Mouse (Mus musculus) forebrain, postnatal 0 days (tissue): Measurements from ENCODE around the gene Creb1. TPM values are rescaled to one million over a fixed set of nuclear protein-coding genes. Genes with fewer than 3 reads are reported as not detected.

Experiments
- ATAC-seq: fragments of 200-750 bp; cut with Nextera tagmentation; 2 replicates; pipeline ENCODE4 v1.8.0; 2017; ENCODE audit warnings: mild to moderate bottlenecking, moderate library complexity
- DNase-seq: peaks from one replicate; pipeline ENCODE4 v3.0.0-alpha.2; 2015
- H3K27ac ChIP-seq: fragments of 300-500 bp; sonication (generic); 2 replicates; pipeline ENCODE4 v1.5.1; 2014; ENCODE audit warnings: low read depth, mild to moderate bottlenecking, antibody characterized with exemption, low read length, moderate library complexity, mixed read lengths
- H3K27me3 ChIP-seq: fragments of 300-500 bp; sonication (generic); 2 replicates; pipeline ENCODE4 v1.6.1; 2014; ENCODE audit warnings: mild to moderate bottlenecking, low read length, mixed read lengths; ENCODE audit not compliant: insufficient read depth
- H3K36me3 ChIP-seq: fragments of 300-500 bp; sonication (generic); 2 replicates; pipeline ENCODE4 v1.6.1; 2014; ENCODE audit warnings: mild to moderate bottlenecking, moderate library complexity; ENCODE audit not compliant: insufficient read depth
- H3K4me1 ChIP-seq: fragments of 300-500 bp; sonication (generic); 2 replicates; pipeline ENCODE4 v1.6.1; 2014; ENCODE audit warnings: antibody characterized with exemption; ENCODE audit not compliant: insufficient read depth
- H3K4me2 ChIP-seq: fragments of 300-500 bp; sonication (generic); 2 replicates; pipeline ENCODE4 v1.6.1; 2014; ENCODE audit warnings: low read depth, mild to moderate bottlenecking, moderate library complexity
- H3K4me3 ChIP-seq: fragments of 300-500 bp; sonication (generic); 2 replicates; pipeline ENCODE4 v1.5.1; 2014; ENCODE audit warnings: low read depth, low read length, mixed read lengths
- H3K9ac ChIP-seq: fragments of 300-500 bp; sonication (generic); 2 replicates; pipeline ENCODE4 v1.6.1; 2014; ENCODE audit warnings: mild to moderate bottlenecking
- H3K9me3 ChIP-seq: fragments of 300-500 bp; sonication (generic); 2 replicates; pipeline ENCODE4 v1.6.1; 2016; ENCODE audit warnings: low read length
- CTCF ChIP-seq: sonication (generic); IDR thresholded peaks from 2 replicates; pipeline ENCODE4 v1.5.1; 2016; ENCODE audit warnings: antibody characterized with exemption, control low read depth, low read depth
- WGBS: fragments of 180-500 bp; shearing (Covaris S2); extraction: QIAGEN DNeasy Blood & Tissue Kit; methylation state at CpG from one replicate; pipeline ENCODE4 v1.1.7; 2014; 5-methylcytosine and 5-hydroxymethylcytosine counted together
- polyA plus RNA-seq: library from polyadenylated mRNA; unstranded; fragments of >200 nt; fragmentation: Nextera tagmentation; extraction: Ambion mirVana; gene quantifications from 2 replicates; pipeline ENCODE4 v1.2.1, GENCODE M21; 2015
- total RNA-seq: library from RNA; depleted of rRNA; stranded (reverse); fragments of >200 nt; gene quantifications from 2 replicates; pipeline ENCODE4 v1.2.3, GENCODE M21; 2014; rRNA removed

Creb1 gene
- 43.7 and 75.3 TPM in 2 replicates for total RNA-seq
- 11.7 and 14.8 TPM in 2 replicates for polyA plus RNA-seq

- peak within 1 kb of the TSS; percentile 89 for H3K4me3 ChIP-seq
- 2% methylated on average over 90 of the region's 119 CpGs for WGBS
- TF ChIP-seq CTCF, result peak; percentile 43
Observed at GRCm38 (mm10) chr1:64532589-64533470, at the start of gene Creb1. Gene Creb1, plus strand, starts transcription at chr1:64532645.

GRCm38 (mm10) chr1:64488521-64489029, 43.9 kb upstream of the Creb1 start:
- Histone ChIP-seq H3K4me1 (no peaks in the 10 kb centered on the region), H3K36me3 (no peaks in the 10 kb centered on the region), H3K4me2 (no peak overlapping the region), H3K27me3 (no peaks in the 10 kb centered on the region), H3K9ac (no peak overlapping the region), H3K27ac (no peak overlapping the region), H3K9me3 (no peaks in the 10 kb centered on the region), H3K4me3 (no peak overlapping the region)
- WGBS, result 22% methylated on average over 4 of the region's 4 CpGs
- TF ChIP-seq CTCF, result no peak
- DNase-seq (no peak), ATAC-seq (no peak)

More at GRCm38 (mm10) chr1:64532589-64533470, at the start of gene Creb1:
- Histone ChIP-seq H3K4me2 (peak within 1 kb of the TSS; percentile 93), H3K9ac (peak within 1 kb of the TSS; percentile 96), H3K9me3 (no peaks in the 10 kb centered on the region), H3K27me3 (no peaks in the 10 kb centered on the region), H3K4me1 (peaks cover 32% of the 10 kb centered on the region), H3K36me3 (no peaks in the 10 kb centered on the region), H3K27ac (peak within 1 kb of the TSS; percentile 100)
- ATAC-seq, result peak; percentile 98
- DNase-seq, result peak; percentile 99

- no peaks in the 10 kb centered on the region for H3K27me3 ChIP-seq
Observed at GRCm38 (mm10) chr1:64496803-64497202, 35.6 kb upstream of the Creb1 start.

GRCm38 (mm10) chr1:64501382-64502140, 30.9 kb upstream of the Creb1 start:
- Histone ChIP-seq H3K9ac (no peak overlapping the region), H3K36me3 (no peaks in the 10 kb centered on the region), H3K27me3 (no peaks in the 10 kb centered on the region), H3K4me3 (no peak overlapping the region), H3K4me1 (no peaks in the 10 kb centered on the region), H3K27ac (no peak overlapping the region), H3K4me2 (no peak overlapping the region), H3K9me3 (no peaks in the 10 kb centered on the region)
- DNase-seq (no peak), ATAC-seq (no peak)
- TF ChIP-seq CTCF, result no peak

More at GRCm38 (mm10) chr1:64496803-64497202, 35.6 kb upstream of the Creb1 start:
- no peak overlapping the region for H3K4me3 ChIP-seq
- no peaks in the 10 kb centered on the region for H3K36me3 ChIP-seq
- ATAC-seq (no peak), DNase-seq (no peak)
- TF ChIP-seq CTCF, result no peak
- H3K9ac ChIP-seq, result no peak overlapping the region
- H3K9me3 ChIP-seq, result no peaks in the 10 kb centered on the region
- no peaks in the 10 kb centered on the region for H3K4me1 ChIP-seq
- no peak overlapping the region for H3K4me2 ChIP-seq
- no peak overlapping the region for H3K27ac ChIP-seq

DNA sequence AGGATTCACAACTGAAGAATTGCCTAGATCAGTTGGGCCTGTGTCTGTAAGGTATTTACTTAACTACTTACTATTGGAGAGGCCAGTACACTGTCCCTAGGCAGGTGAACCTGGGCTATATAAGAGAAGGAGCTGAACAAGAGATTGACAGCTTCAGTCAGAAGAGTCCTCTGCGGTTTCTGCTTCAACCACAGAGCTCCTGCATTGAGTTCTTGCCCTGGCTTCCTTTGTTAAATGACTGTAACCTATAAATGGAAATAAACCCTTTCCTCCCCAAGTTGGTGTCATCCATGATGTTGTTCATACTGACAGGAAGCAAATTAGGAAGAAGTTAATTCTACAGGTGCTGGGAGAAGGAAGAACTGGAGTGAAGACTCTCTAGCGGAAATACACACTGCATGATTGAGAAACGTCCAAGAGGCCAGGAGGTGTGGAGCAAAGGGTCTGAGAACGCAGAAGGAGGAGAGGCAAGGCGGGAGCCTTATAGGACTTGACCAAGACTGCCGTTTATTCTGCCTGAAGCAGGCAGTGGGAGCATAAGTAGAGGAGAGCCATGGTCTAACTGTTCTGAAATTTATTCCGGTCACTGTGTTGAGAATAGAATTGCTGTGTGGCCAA, 23.9 kb upstream of the Creb1 start:
- DNase-seq (no peak), ATAC-seq (no peak)
- WGBS, result 86% methylated on average over 7 of the region's 7 CpGs
- no peak overlapping the region for H3K4me2 ChIP-seq
- no peak overlapping the region for H3K27ac ChIP-seq
- no peak overlapping the region for H3K9ac ChIP-seq
- no peak overlapping the region for H3K4me3 ChIP-seq
- no peaks in the 10 kb centered on the region for H3K36me3 ChIP-seq
- H3K27me3 ChIP-seq, result no peaks in the 10 kb centered on the region
- TF ChIP-seq CTCF, result no peak
- no peaks in the 10 kb centered on the region for H3K9me3 ChIP-seq
- H3K4me1 ChIP-seq, result no peaks in the 10 kb centered on the region

- WGBS, result 17% methylated on average over 1 of the region's 1 CpGs
- no peak overlapping the region for H3K9ac ChIP-seq
- H3K27me3 ChIP-seq, result no peaks in the 10 kb centered on the region
- peak; percentile 72 for DNase-seq
- H3K27ac ChIP-seq, result no peak overlapping the region
- no peaks in the 10 kb centered on the region for H3K36me3 ChIP-seq
- H3K9me3 ChIP-seq, result no peaks in the 10 kb centered on the region
- no peak overlapping the region for H3K4me3 ChIP-seq
- no peak overlapping the region for H3K4me2 ChIP-seq
- H3K4me1 ChIP-seq, result no peaks in the 10 kb centered on the region
- TF ChIP-seq CTCF, result no peak
- peak; percentile 87 for ATAC-seq
Observed at GRCm38 (mm10) chr1:64509678-64510077, 22.8 kb upstream of the Creb1 start.
